Mouse (Mus musculus) macrophage (primary cell): ENCODE measurements at regions not wholly inside any gene's neighbourhood (a gene's known extent, or its start where the extent isn't known, plus 50 kb on each side); places are given as distances from the start of the nearest gene placed in this dataset.

ENCODE experiments used
- H3K27ac ChIP-seq: fragments of 350-480 bp; formaldehyde crosslinking; 2 replicates; pipeline ENCODE4 v1.9.0; 2021
- H3K36me3 ChIP-seq: fragments of 350-480 bp; formaldehyde crosslinking; 2 replicates; pipeline ENCODE4 v1.9.0; 2021; ENCODE audit errors: inconsistent target
- H3K4me3 ChIP-seq: fragments of 350-480 bp; formaldehyde crosslinking; 2 replicates; pipeline ENCODE4 v1.9.0; 2021; ENCODE audit errors: inconsistent target
- H3K79me2 ChIP-seq: fragments of 350-480 bp; formaldehyde crosslinking; 2 replicates; pipeline ENCODE4 v1.9.0; 2021; ENCODE audit errors: inconsistent target
- WGBS: methylation state at CpG from one replicate; pipeline ENCODE4 v1.1.7; 2026; ENCODE audit warnings: inconsistent platforms; ENCODE audit not compliant: missing documents; 5-methylcytosine and 5-hydroxymethylcytosine counted together

- Histone ChIP-seq H3K4me3 (no peak overlapping the region), H3K36me3 (no peaks in the 10 kb centered on the region), H3K27ac (no peak overlapping the region), H3K79me2 (no peaks in the 10 kb centered on the region)
- 64% methylated on average over 1 of the region's 1 CpGs for WGBS
Measured at GRCm38 (mm10) chr1:35702585-35702984, 365.6 kb upstream of the Hs6st1 start.

GRCm38 (mm10) chr1:35706336-35706735 lies 361.9 kb upstream of the Hs6st1 start:
- H3K27ac ChIP-seq, result no peak overlapping the region
- no peaks in the 10 kb centered on the region for H3K36me3 ChIP-seq
- WGBS, result 91% methylated on average over 6 of the region's 6 CpGs
- H3K79me2 ChIP-seq, result no peaks in the 10 kb centered on the region
- H3K4me3 ChIP-seq, result no peak overlapping the region

GRCm38 (mm10) chr1:35708176-35708788 lies 359.9 kb upstream of the Hs6st1 start:
- H3K79me2 ChIP-seq, result no peaks in the 10 kb centered on the region
- WGBS, result 89% methylated on average over 2 of the region's 2 CpGs
- no peak overlapping the region for H3K27ac ChIP-seq
- H3K4me3 ChIP-seq, result no peak overlapping the region
- H3K36me3 ChIP-seq, result no peaks in the 10 kb centered on the region

- H3K27ac ChIP-seq, result no peak overlapping the region
Measured at GRCm38 (mm10) chr1:35709214-35709613, 359.0 kb upstream of the Hs6st1 start.

GRCm38 (mm10) chr1:35713961-35714360 lies 354.2 kb upstream of the Hs6st1 start:
- H3K36me3 ChIP-seq, result no peaks in the 10 kb centered on the region
- WGBS, result 91% methylated on average over 4 of the region's 4 CpGs
- H3K79me2 ChIP-seq, result no peaks in the 10 kb centered on the region
- no peak overlapping the region for H3K4me3 ChIP-seq
- no peak overlapping the region for H3K27ac ChIP-seq

More at GRCm38 (mm10) chr1:35709214-35709613, 359.0 kb upstream of the Hs6st1 start:
- H3K4me3 ChIP-seq, result no peak overlapping the region
- H3K36me3 ChIP-seq, result no peaks in the 10 kb centered on the region
- H3K79me2 ChIP-seq, result no peaks in the 10 kb centered on the region

GRCm38 (mm10) chr1:35715931-35716330 lies 352.3 kb upstream of the Hs6st1 start:
- 59% methylated on average over 6 of the region's 6 CpGs for WGBS
- no peak overlapping the region for H3K4me3 ChIP-seq
- H3K79me2 ChIP-seq, result no peaks in the 10 kb centered on the region
- no peaks in the 10 kb centered on the region for H3K36me3 ChIP-seq
- H3K27ac ChIP-seq, result no peak overlapping the region

GRCm38 (mm10) chr1:35717166-35717565 lies 351.0 kb upstream of the Hs6st1 start:
- no peak overlapping the region for H3K4me3 ChIP-seq
- H3K27ac ChIP-seq, result no peak overlapping the region
- no peaks in the 10 kb centered on the region for H3K36me3 ChIP-seq
- 82% methylated on average over 2 of the region's 2 CpGs for WGBS
- no peaks in the 10 kb centered on the region for H3K79me2 ChIP-seq

GRCm38 (mm10) chr1:35717659-35718058 lies 350.5 kb upstream of the Hs6st1 start:
- no peak overlapping the region for H3K4me3 ChIP-seq
- H3K36me3 ChIP-seq, result no peaks in the 10 kb centered on the region
- WGBS, result 72% methylated on average over 2 of the region's 2 CpGs
- H3K27ac ChIP-seq, result no peak overlapping the region
- H3K79me2 ChIP-seq, result no peaks in the 10 kb centered on the region

- Histone ChIP-seq H3K27ac (no peak overlapping the region), H3K79me2 (no peaks in the 10 kb centered on the region), H3K4me3 (no peak overlapping the region), H3K36me3 (no peaks in the 10 kb centered on the region)
- WGBS, result 97% methylated on average over 3 of the region's 3 CpGs
Measured at GRCm38 (mm10) chr1:35720063-35720462, 348.1 kb upstream of the Hs6st1 start.

GRCm38 (mm10) chr1:35724366-35724900 lies 343.8 kb upstream of the Hs6st1 start:
- Histone ChIP-seq H3K4me3 (no peak overlapping the region), H3K36me3 (no peaks in the 10 kb centered on the region), H3K27ac (no peak overlapping the region), H3K79me2 (no peaks in the 10 kb centered on the region)
- 77% methylated on average over 3 of the region's 3 CpGs for WGBS

GRCm38 (mm10) chr1:35726596-35726995 lies 341.6 kb upstream of the Hs6st1 start:
- H3K4me3 ChIP-seq, result no peak overlapping the region
- H3K36me3 ChIP-seq, result no peaks in the 10 kb centered on the region
- 50% methylated on average over 1 of the region's 1 CpGs for WGBS
- H3K27ac ChIP-seq, result no peak overlapping the region
- no peaks in the 10 kb centered on the region for H3K79me2 ChIP-seq

- WGBS, result 93% methylated on average over 8 of the region's 8 CpGs
- Histone ChIP-seq H3K79me2 (no peaks in the 10 kb centered on the region), H3K4me3 (no peak overlapping the region), H3K36me3 (no peaks in the 10 kb centered on the region), H3K27ac (no peak overlapping the region)
Measured at GRCm38 (mm10) chr1:35727310-35727990, 340.8 kb upstream of the Hs6st1 start.

GRCm38 (mm10) chr1:35729785-35730295 lies 338.4 kb upstream of the Hs6st1 start:
- no peaks in the 10 kb centered on the region for H3K79me2 ChIP-seq
- WGBS, result 90% methylated on average over 5 of the region's 5 CpGs
- H3K36me3 ChIP-seq, result no peaks in the 10 kb centered on the region
- no peak overlapping the region for H3K4me3 ChIP-seq
- no peak overlapping the region for H3K27ac ChIP-seq

- WGBS, result 73% methylated on average over 4 of the region's 4 CpGs
- Histone ChIP-seq H3K4me3 (no peak overlapping the region), H3K36me3 (no peaks in the 10 kb centered on the region), H3K27ac (no peak overlapping the region), H3K79me2 (no peaks in the 10 kb centered on the region)
Measured at GRCm38 (mm10) chr1:35730309-35730708, 337.9 kb upstream of the Hs6st1 start.

- Histone ChIP-seq H3K79me2 (no peaks in the 10 kb centered on the region), H3K4me3 (no peak overlapping the region), H3K36me3 (no peaks in the 10 kb centered on the region), H3K27ac (no peak overlapping the region)
Measured at GRCm38 (mm10) chr1:35736247-35736646, 332.0 kb upstream of the Hs6st1 start.
